ENCODE assay signal across 8 mouse cellular contexts in the genomic region with DNA sequence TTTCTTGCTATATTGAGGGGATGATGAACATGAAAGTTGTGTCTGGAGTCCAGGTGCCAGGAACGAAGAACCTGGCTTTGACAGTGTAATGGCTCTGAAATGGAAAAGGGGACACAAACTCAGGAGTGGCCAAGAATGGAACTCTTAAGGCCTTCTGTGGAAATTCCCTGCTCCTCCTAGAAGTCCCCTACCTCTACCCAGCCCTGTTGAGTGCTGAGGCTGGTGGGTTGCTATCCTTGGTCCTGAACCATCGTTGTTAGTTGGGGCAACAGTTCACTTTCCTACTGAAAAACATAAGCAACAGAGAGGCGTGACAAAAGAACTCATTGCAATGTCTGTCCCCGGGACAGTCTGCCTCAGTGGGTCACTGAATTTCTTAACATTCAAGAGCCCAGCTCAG. TPM values are rescaled to one million over a fixed set of nuclear protein-coding genes. Genes with fewer than 3 reads are reported as not detected.
DNase-seq lines count a peak whose midpoint lies in the region; ATAC-seq and TF ChIP-seq lines count a peak whose summit lies in the region.

No protein-coding gene starts in this region.

- DNase-seq in adrenal gland, postnatal 10 days, result peak; percentile 64
- DNase-seq in adrenal gland, postnatal 4 days (ENCODE audit: low spot score in 2 of 2), result no peak
- peak; percentile 67 for DNase-seq in lung, postnatal 0 days (ENCODE audit: low spot score)
- no peak for DNase-seq in lung, adult 2 months
- peak; percentile 65 for DNase-seq in embryonic facial prominence, embryonic 10.5 days (ENCODE audit: low spot score)
- no peak for DNase-seq in gastrocnemius, adult 8-10 months (ENCODE audit: low spot score in 2 of 2)

- H3K9ac ChIP-seq in lung, postnatal 0 days (replicated peaks; ENCODE audit: low read depth), result no peak overlapping the region
- H3K9ac ChIP-seq in midbrain, embryonic 16.5 days (ENCODE audit: low read depth, low read length), result no peak overlapping the region

- no peaks in the 10 kb centered on the region for H3K36me3 ChIP-seq in lung, postnatal 0 days (ENCODE audit: insufficient read depth, low read length)
- H3K36me3 ChIP-seq in embryonic facial prominence, embryonic 10.5 days (replicated peaks), result no peaks in the 10 kb centered on the region
- H3K36me3 ChIP-seq in midbrain, embryonic 16.5 days (ENCODE audit: control insufficient read depth, insufficient read depth, low read length), result no peaks in the 10 kb centered on the region

- 0 out of 2 replicates have a peak, but pooled peaks have one; percentile 21 for ATAC-seq in lung, postnatal 0 days
- no peak for ATAC-seq in midbrain, embryonic 16.5 days
- ATAC-seq in monocyte, adult 5-6 weeks (replicated peaks; ENCODE audit: insufficient number of reproducible peaks, low FRiP score, low TSS enrichment, poor library complexity, severe bottlenecking), result no peak

- H3K9me3 ChIP-seq in lung, postnatal 0 days (ENCODE audit: low read length), result no peaks in the 10 kb centered on the region
- no peaks in the 10 kb centered on the region for H3K9me3 ChIP-seq in embryonic facial prominence, embryonic 10.5 days
- H3K9me3 ChIP-seq in midbrain, embryonic 16.5 days (replicated peaks; ENCODE audit: control insufficient read depth, low read length, poor library complexity, severe bottlenecking), result no peaks in the 10 kb centered on the region

- no peak for TF ChIP-seq CTCF in lung, postnatal 0 days (IDR thresholded peaks at IDR 0.05)
- no peak for TF ChIP-seq CTCF in lung, adult 2 months (IDR thresholded peaks at IDR 0.05; ENCODE audit: insufficient read depth, low read length)

- 0 out of 2 replicates have a peak, but pooled peaks cover 3% of the 10 kb centered on the region for H3K27me3 ChIP-seq in lung, postnatal 0 days (replicated peaks; ENCODE audit: insufficient read depth, low read length)
- peaks cover 41% of the 10 kb centered on the region for H3K27me3 ChIP-seq in embryonic facial prominence, embryonic 10.5 days (replicated peaks; ENCODE audit: low read depth, poor library complexity, severe bottlenecking)
- no peaks in the 10 kb centered on the region; the same call in 1 of the 2 replicates for H3K27me3 ChIP-seq in midbrain, embryonic 16.5 days (ENCODE audit: control insufficient read depth, insufficient read depth, low read depth, low read length)

- H3K4me1 ChIP-seq in lung, postnatal 0 days (ENCODE audit: insufficient read depth, low read depth, low read length), result no peaks in the 10 kb centered on the region
- H3K4me1 ChIP-seq in lung, adult 2 months (ENCODE audit: control insufficient read depth, insufficient read depth, low read length), result peaks cover under 1% of the 10 kb centered on the region; the same call in 1 of the 2 replicates
- peaks cover 18% of the 10 kb centered on the region for H3K4me1 ChIP-seq in embryonic facial prominence, embryonic 10.5 days
- peaks cover 14% of the 10 kb centered on the region for H3K4me1 ChIP-seq in midbrain, embryonic 16.5 days (ENCODE audit: control insufficient read depth, insufficient read depth, low read length)

- no peak overlapping the region for H3K4me2 ChIP-seq in lung, postnatal 0 days (replicated peaks; ENCODE audit: low read depth, low read length)
- H3K4me2 ChIP-seq in midbrain, embryonic 16.5 days (ENCODE audit: low read length), result no peak overlapping the region; the same call in 1 of the 2 replicates

- TF ChIP-seq EP300 in lung, postnatal 0 days (IDR thresholded peaks at IDR 0.05), result no peak

- 12% methylated on average over 4 of the region's 4 CpGs for WGBS in lung, postnatal 0 days
- 21% methylated on average over 4 of the region's 4 CpGs for WGBS in lung, adult 2 months
- WGBS in embryonic facial prominence, embryonic 10.5 days, result 22% methylated on average over 4 of the region's 4 CpGs
- 37% methylated on average over 4 of the region's 4 CpGs for WGBS in midbrain, embryonic 16.5 days

- no peak for TF ChIP-seq POLR2A in lung, adult 2 months (IDR thresholded peaks at IDR 0.05; ENCODE audit: borderline replicate concordance, extremely low read depth, low read depth, low read length)

- H3K4me3 ChIP-seq in lung, postnatal 0 days (ENCODE audit: low read depth, low read length), result no peak overlapping the region
- no peak overlapping the region for H3K4me3 ChIP-seq in lung, adult 2 months (replicated peaks; ENCODE audit: extremely low read depth, low read depth, low read length)
- H3K4me3 ChIP-seq in embryonic facial prominence, embryonic 10.5 days, result no peak overlapping the region
- H3K4me3 ChIP-seq in midbrain, embryonic 16.5 days (ENCODE audit: low read depth, low read length), result no peak overlapping the region; the same call in 1 of the 2 replicates

- H3K27ac ChIP-seq in lung, postnatal 0 days (ENCODE audit: low read length), result no peak overlapping the region
- H3K27ac ChIP-seq in embryonic facial prominence, embryonic 10.5 days (replicated peaks), result no peak overlapping the region
- peak overlapping the region; percentile 28; the same call in 1 of the 2 replicates for H3K27ac ChIP-seq in midbrain, embryonic 16.5 days (ENCODE audit: low read length)

RNA-seq across cellular contexts. Expression of gene Cpeb3, which starts 30.7 kb away (rescaled TPM):
- total RNA-seq in adrenal gland, postnatal 10 days (2021), result 10 to 100 TPM; 14.2 to 26.8 TPM
- total RNA-seq in adrenal gland, postnatal 4 days (2021), result 10 to 100 TPM; 20.4 to 20.6 TPM
- polyA plus RNA-seq in lung, postnatal 0 days (2015; fragmentation: Nextera tagmentation; extraction: Ambion mirVana), result 1.3 and 2.3 TPM in 2 replicates
- 6.8 and 11.5 TPM in 2 replicates for polyA plus RNA-seq in lung, adult 2 months (2012; rRNA removed)
- 0.55 and 0.76 TPM in 2 replicates for polyA plus RNA-seq in embryonic facial prominence, embryonic 10.5 days (2016; fragmentation: Nextera tagmentation; extraction: Ambion mirVana)
- polyA plus RNA-seq in midbrain, embryonic 16.5 days (2015; fragmentation: Nextera tagmentation; extraction: Ambion mirVana), result 11.2 and 12.9 TPM in 2 replicates
- 0.86 to 3.3 TPM (median 3.1 TPM) in 3 replicates for total RNA-seq in monocyte, adult 5-6 weeks (2017)
- 10 to 100 TPM; 59.4 to 62.5 (median 61.2) TPM for total RNA-seq in gastrocnemius, adult 8-10 months (2022)

RNA-seq across cellular contexts. Expression of gene March5, which starts 31.8 kb away (rescaled TPM):
- total RNA-seq in adrenal gland, postnatal 10 days (2021), result 100 to 1,000 TPM; 145 to 152 TPM
- 10 to 100 TPM; 90.3 to 91.3 TPM for total RNA-seq in adrenal gland, postnatal 4 days (2021)
- 83.1 and 97.6 TPM in 2 replicates for polyA plus RNA-seq in lung, postnatal 0 days (2015; fragmentation: Nextera tagmentation; extraction: Ambion mirVana)
- 26.6 and 28.8 TPM in 2 replicates for polyA plus RNA-seq in lung, adult 2 months (2012; rRNA removed)
- polyA plus RNA-seq in embryonic facial prominence, embryonic 10.5 days (2016; fragmentation: Nextera tagmentation; extraction: Ambion mirVana), result 121 and 123 TPM in 2 replicates
- polyA plus RNA-seq in midbrain, embryonic 16.5 days (2015; fragmentation: Nextera tagmentation; extraction: Ambion mirVana), result 89.2 and 96.1 TPM in 2 replicates
- 93.4 to 122 TPM (median 106 TPM) in 3 replicates for total RNA-seq in monocyte, adult 5-6 weeks (2017)
- 10 to 100 TPM; 78.2 to 92.8 (median 84.4) TPM for total RNA-seq in gastrocnemius, adult 8-10 months (2022)

Comparison
In these comparisons a context has a peak if more than half of its experiments do, and no peak if none do; other contexts are left out.
1. DNase-seq: peak in adrenal gland, postnatal 10 days (single experiment), lung, postnatal 0 days (single experiment) and embryonic facial prominence, embryonic 10.5 days (single experiment); none in adrenal gland, postnatal 4 days (0 of 2), lung, adult 2 months (single experiment) and gastrocnemius, adult 8-10 months (0 of 2).